In genomic region chr1:131112576-131112975, GRCm38 (mm10) we compare ENCODE assay signal across 10 mouse cellular contexts. TPM values are rescaled to one million over a fixed set of nuclear protein-coding genes. Genes with fewer than 3 reads are reported as not detected.
DNase-seq lines count a peak whose midpoint lies in the region; ATAC-seq and TF ChIP-seq lines count a peak whose summit lies in the region.
"Had no signal": no experiment of that assay in that cellular context is flagged by ENCODE, and none has a peak within 500 bp of the region (broad histone marks: within the 10 kb centered on the region; RNA-seq: fewer than 3 reads in every experiment).

No protein-coding gene starts in this region.

- in situ Hi-C loops in Patski (cut with MboI; ENCODE audit: low pct_unique_long_range_greater_than_20kb): no loop called here

- H3K4me3 ChIP-seq in hindbrain, postnatal 0 days (ENCODE audit: low read length): no peak overlapping the region
- no peak overlapping the region for H3K4me3 ChIP-seq in hindbrain, embryonic 10.5 days
- no peak overlapping the region for H3K4me3 ChIP-seq in intestine, embryonic 15.5 days (replicated peaks)
- H3K4me3 ChIP-seq: limb, embryonic 12.5 days had no signal

- H3K9ac ChIP-seq in hindbrain, postnatal 0 days (replicated peaks; ENCODE audit: low read length): no peak overlapping the region
- H3K9ac ChIP-seq in intestine, embryonic 15.5 days: no peak overlapping the region
- H3K9ac ChIP-seq: limb, embryonic 12.5 days had no signal

- H3K9me3 ChIP-seq in hindbrain, postnatal 0 days (ENCODE audit: low read length): no peaks in the 10 kb centered on the region
- H3K9me3 ChIP-seq in hindbrain, embryonic 10.5 days: no peaks in the 10 kb centered on the region
- H3K9me3 ChIP-seq in intestine, embryonic 15.5 days: no peaks in the 10 kb centered on the region
- H3K9me3 ChIP-seq: limb, embryonic 12.5 days had no signal

- TF ChIP-seq CTCF in hindbrain, postnatal 0 days (IDR thresholded peaks at IDR 0.05; ENCODE audit: low read depth): peak; percentile 27; the same call in 1 of the 2 replicates
- peak; percentile 73 for TF ChIP-seq CTCF in Patski (IDR thresholded peaks at IDR 0.05)

- WGBS in hindbrain, postnatal 0 days: 43% methylated on average over 6 of the region's 6 CpGs
- 41% methylated on average over 6 of the region's 6 CpGs for WGBS in hindbrain, embryonic 10.5 days
- WGBS in intestine, embryonic 15.5 days: 26% methylated on average over 6 of the region's 6 CpGs

- H3K36me3 ChIP-seq in hindbrain, postnatal 0 days (ENCODE audit: insufficient read depth, low read length): no peaks in the 10 kb centered on the region
- H3K36me3 ChIP-seq in hindbrain, embryonic 10.5 days: no peaks in the 10 kb centered on the region
- no peaks in the 10 kb centered on the region for H3K36me3 ChIP-seq in intestine, embryonic 15.5 days
- H3K36me3 ChIP-seq: limb, embryonic 12.5 days had no signal

- H3K27ac ChIP-seq in hindbrain, postnatal 0 days: no peak overlapping the region
- H3K27ac ChIP-seq in hindbrain, embryonic 10.5 days: no peak overlapping the region
- no peak overlapping the region for H3K27ac ChIP-seq in intestine, embryonic 15.5 days
- H3K27ac ChIP-seq: limb, embryonic 12.5 days had no signal

- no peak for DNase-seq in hindbrain, postnatal 0 days (ENCODE audit: low spot score)
- no peak for DNase-seq in hindbrain, embryonic 10.5 days (ENCODE audit: low spot score)
- DNase-seq in Patski (ENCODE audit: low read depth, low spot score): no peak
- peak; percentile 89 for DNase-seq in lung, postnatal 25 days (ENCODE audit: low spot score)
- no peak for DNase-seq in left cerebral cortex, postnatal 4 days
- DNase-seq in layer of hippocampus, postnatal 36 days: no peak
- no peak for DNase-seq in thymus, adult 18-20 months
- DNase-seq: cerebellum, postnatal 25 days had no signal

- no peaks in the 10 kb centered on the region for H3K27me3 ChIP-seq in hindbrain, postnatal 0 days (ENCODE audit: insufficient read depth, low read length)
- H3K27me3 ChIP-seq in hindbrain, embryonic 10.5 days (ENCODE audit: insufficient read depth, poor library complexity, severe bottlenecking): no peaks in the 10 kb centered on the region
- no peaks in the 10 kb centered on the region for H3K27me3 ChIP-seq in Patski
- H3K27me3 ChIP-seq in intestine, embryonic 15.5 days (replicated peaks): no peaks in the 10 kb centered on the region

- no peak for ATAC-seq in hindbrain, postnatal 0 days
- ATAC-seq in Patski: peak; percentile 52
- peak; percentile 44; the same call in 1 of the 2 replicates for ATAC-seq in intestine, embryonic 15.5 days

- H3K4me1 ChIP-seq in hindbrain, postnatal 0 days (ENCODE audit: insufficient read depth, low read length): peaks cover 3% of the 10 kb centered on the region; the same call in 1 of the 2 replicates
- H3K4me1 ChIP-seq in hindbrain, embryonic 10.5 days (replicated peaks): peaks cover 12% of the 10 kb centered on the region; the same call in 1 of the 2 replicates
- H3K4me1 ChIP-seq in intestine, embryonic 15.5 days (replicated peaks): peaks cover 14% of the 10 kb centered on the region

- CTCF ChIA-PET in Patski (lab: Charles Lee): interaction anchor here (1.0 to 1.5 kb wide), 2 partner anchors 12 kb away, joined by 3 to 5 read pairs; no protein-coding TSS in a partner anchor

- intact Hi-C loops in left cerebral cortex, postnatal 4 days (cut with DNase I): no loop called here

- POLR2A ChIA-PET in Patski (lab: Charles Lee): no interaction called here

- H3K4me2 ChIP-seq in hindbrain, postnatal 0 days (ENCODE audit: low read depth, low read length): no peak overlapping the region
- 0 out of 2 replicates have a peak overlapping the region, but pooled peaks have one; percentile 15 for H3K4me2 ChIP-seq in intestine, embryonic 15.5 days (replicated peaks)
- H3K4me2 ChIP-seq: limb, embryonic 12.5 days had no signal

RNA-seq across cellular contexts. Expression of gene Mapkapk2, which starts 14.9 kb away (rescaled TPM):
- total RNA-seq in hindbrain, postnatal 0 days (2014; rRNA removed): 71.1 and 74.2 TPM in 2 replicates
- polyA plus RNA-seq in hindbrain, postnatal 0 days (2015; fragmentation: Nextera tagmentation; extraction: Ambion mirVana): 19.7 and 21.2 TPM in 2 replicates
- 47.0 and 51.1 TPM in 2 replicates for polyA plus RNA-seq in hindbrain, embryonic 10.5 days (2016; fragmentation: Nextera tagmentation; extraction: Ambion mirVana)
- polyA plus RNA-seq in Patski (2021): 129 TPM
- 42.6 and 44.5 TPM in 2 replicates for polyA plus RNA-seq in intestine, embryonic 15.5 days (2015; fragmentation: Nextera tagmentation; extraction: Ambion mirVana)
- 10 to 100 TPM; 32.1 to 35.4 TPM for total RNA-seq in left cerebral cortex, postnatal 4 days (2021)
- 10 to 100 TPM; 26.6 to 32.4 TPM for total RNA-seq in layer of hippocampus, postnatal 36 days (2021)

RNA-seq across cellular contexts. Expression of gene Dyrk3, which starts 25.6 kb away (rescaled TPM):
- total RNA-seq in hindbrain, postnatal 0 days (2014; rRNA removed): 8.9 and 9.3 TPM in 2 replicates
- polyA plus RNA-seq in hindbrain, postnatal 0 days (2015; fragmentation: Nextera tagmentation; extraction: Ambion mirVana): 10.2 and 11.1 TPM in 2 replicates
- 11.2 and 12.1 TPM in 2 replicates for polyA plus RNA-seq in hindbrain, embryonic 10.5 days (2016; fragmentation: Nextera tagmentation; extraction: Ambion mirVana)
- polyA plus RNA-seq in Patski (2021): 11.7 TPM
- 3.5 and 4.1 TPM in 2 replicates for polyA plus RNA-seq in intestine, embryonic 15.5 days (2015; fragmentation: Nextera tagmentation; extraction: Ambion mirVana)
- 10 to 100 TPM; 15.8 to 16.9 TPM for total RNA-seq in left cerebral cortex, postnatal 4 days (2021)
- 10 to 100 TPM; 19.6 to 19.9 TPM for total RNA-seq in layer of hippocampus, postnatal 36 days (2021)

RNA-seq across cellular contexts. Expression of gene Eif2d, which starts 40.4 kb away (rescaled TPM):
- 38.1 and 39.7 TPM in 2 replicates for total RNA-seq in hindbrain, postnatal 0 days (2014; rRNA removed)
- 42.8 and 44.4 TPM in 2 replicates for polyA plus RNA-seq in hindbrain, postnatal 0 days (2015; fragmentation: Nextera tagmentation; extraction: Ambion mirVana)
- 53.9 and 60.6 TPM in 2 replicates for polyA plus RNA-seq in hindbrain, embryonic 10.5 days (2016; fragmentation: Nextera tagmentation; extraction: Ambion mirVana)
- polyA plus RNA-seq in Patski (2021): 53.8 TPM
- polyA plus RNA-seq in intestine, embryonic 15.5 days (2015; fragmentation: Nextera tagmentation; extraction: Ambion mirVana): 53.0 and 55.1 TPM in 2 replicates
- 10 to 100 TPM; 40.8 to 45.0 TPM for total RNA-seq in left cerebral cortex, postnatal 4 days (2021)
- 10 to 100 TPM; 36.6 to 41.2 TPM for total RNA-seq in layer of hippocampus, postnatal 36 days (2021)
